Mouse (Mus musculus) kidney, adult 8-10 months (tissue): ENCODE measurements around the gene Mtmr3.

Experiments
- DNase-seq, 2 experiments: peaks; one replicate each; pipeline ENCODE4 v3.0.0; 2022

Gene Mtmr3

GRCm38 (mm10) chr11:4506486-4506885 lies 88.2 kb downstream of the Mtmr3 start:
- DNase-seq = no peak

- DNase-seq = no peak
Observed at GRCm38 (mm10) chr11:4502206-4502605, 92.5 kb downstream of the Mtmr3 start.

GRCm38 (mm10) chr11:4500826-4501225 lies 93.8 kb downstream of the Mtmr3 start:
- DNase-seq = no peak

- DNase-seq = peak in 1 of 2 experiments; percentile 33
Observed at GRCm38 (mm10) chr11:4500261-4500660, 94.4 kb downstream of the Mtmr3 start.

GRCm38 (mm10) chr11:4499456-4499855 lies 95.2 kb downstream of the Mtmr3 start:
- peak in 1 of 2 experiments; percentile 35 for DNase-seq

- DNase-seq = no peak
Observed at GRCm38 (mm10) chr11:4498774-4499173, 95.9 kb downstream of the Mtmr3 start.

GRCm38 (mm10) chr11:4497501-4498118 lies 97.1 kb downstream of the Mtmr3 start:
- DNase-seq = no peak

- DNase-seq = peak in 1 of 2 experiments; percentile 31
Observed at GRCm38 (mm10) chr11:4495021-4495540, 99.6 kb downstream of the Mtmr3 start.

- no peak for DNase-seq
Observed at GRCm38 (mm10) chr11:4489207-4489606, 105.5 kb downstream of the Mtmr3 start.

GRCm38 (mm10) chr11:4488798-4489197 lies 105.9 kb downstream of the Mtmr3 start:
- DNase-seq = no peak

GRCm38 (mm10) chr11:4488367-4488766 lies 106.3 kb downstream of the Mtmr3 start:
- DNase-seq = no peak

GRCm38 (mm10) chr11:4487401-4487965 lies 107.2 kb downstream of the Mtmr3 start:
- DNase-seq = no peak

GRCm38 (mm10) chr11:4484541-4484940 lies 110.1 kb downstream of the Mtmr3 start:
- DNase-seq = no peak

GRCm38 (mm10) chr11:4482641-4483040 lies 112.0 kb downstream of the Mtmr3 start:
- peak; percentile 34 to 67 for DNase-seq

GRCm38 (mm10) chr11:4476184-4476697 lies 118.4 kb downstream of the Mtmr3 start:
- no peak for DNase-seq

GRCm38 (mm10) chr11:4472464-4473179 lies 122.0 kb downstream of the Mtmr3 start:
- DNase-seq = no peak

GRCm38 (mm10) chr11:4471734-4472133 lies 122.9 kb downstream of the Mtmr3 start:
- no peak for DNase-seq

GRCm38 (mm10) chr11:4471251-4471650 lies 123.4 kb downstream of the Mtmr3 start:
- no peak for DNase-seq

- no peak for DNase-seq
Observed at GRCm38 (mm10) chr11:4469091-4469490, 125.6 kb downstream of the Mtmr3 start.

GRCm38 (mm10) chr11:4467436-4467835 lies 127.2 kb downstream of the Mtmr3 start:
- no peak for DNase-seq

- DNase-seq = peak in 1 of 2 experiments; percentile 31
Observed at GRCm38 (mm10) chr11:4466191-4466590, 128.5 kb downstream of the Mtmr3 start.

- DNase-seq = no peak
Observed at GRCm38 (mm10) chr11:4464616-4465015, 130.0 kb downstream of the Mtmr3 start.

GRCm38 (mm10) chr11:4464186-4464585 lies 130.5 kb downstream of the Mtmr3 start:
- no peak for DNase-seq

- no peak for DNase-seq
Observed at GRCm38 (mm10) chr11:4462868-4463267, 131.8 kb downstream of the Mtmr3 start.
